Mouse (Mus musculus) c-Kit-negative CD71-positive TER-119-positive erythroid progenitor cells, embryonic 14.5 days (primary cell): ENCODE measurements around the gene Unc5c.

Source experiments
- DNase-seq: peaks from one replicate; pipeline ENCODE4 v3.0.0-alpha.2; 2013; ENCODE audit warnings: low read depth, low spot score

The Unc5c gene

DNA sequence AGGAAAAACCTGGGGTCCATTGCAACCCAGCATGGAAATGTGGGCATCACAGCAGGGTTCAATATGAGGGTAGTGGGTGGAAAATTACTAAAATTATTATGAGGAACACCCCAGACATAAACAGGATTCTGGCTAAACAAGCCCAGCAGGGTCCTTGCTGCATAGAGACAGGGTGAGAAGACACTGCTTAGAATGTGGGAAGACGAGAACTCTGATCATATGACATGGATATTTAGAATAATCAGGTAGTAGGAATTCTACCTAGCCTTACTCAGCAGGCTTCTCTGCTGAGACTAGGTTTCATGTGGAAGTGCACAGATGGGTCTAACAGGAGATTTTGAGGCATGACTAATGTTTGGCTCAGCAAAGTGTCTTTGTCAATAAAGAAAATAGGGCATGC, 131.9 kb downstream of the Unc5c start:
- no peak for DNase-seq

DNA sequence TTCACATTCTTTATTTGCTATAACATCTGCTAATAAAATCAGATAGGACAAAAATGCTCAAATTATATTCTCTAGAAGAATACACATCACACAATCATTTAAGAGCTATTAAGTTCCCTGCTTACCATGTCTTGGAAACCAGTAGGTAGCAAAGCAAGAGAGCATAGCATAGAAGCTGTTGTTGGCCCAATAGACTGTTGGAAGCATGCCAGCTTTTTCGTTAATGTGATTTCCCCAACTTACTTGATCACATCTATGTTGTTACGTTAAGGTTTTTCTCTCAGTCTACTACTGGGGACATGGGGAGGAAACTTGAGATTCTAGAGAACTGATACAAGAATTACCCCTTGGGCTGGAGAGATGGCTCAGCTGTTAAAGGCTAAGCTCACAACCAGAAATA, 133.0 kb downstream of the Unc5c start:
- DNase-seq: no peak

DNA sequence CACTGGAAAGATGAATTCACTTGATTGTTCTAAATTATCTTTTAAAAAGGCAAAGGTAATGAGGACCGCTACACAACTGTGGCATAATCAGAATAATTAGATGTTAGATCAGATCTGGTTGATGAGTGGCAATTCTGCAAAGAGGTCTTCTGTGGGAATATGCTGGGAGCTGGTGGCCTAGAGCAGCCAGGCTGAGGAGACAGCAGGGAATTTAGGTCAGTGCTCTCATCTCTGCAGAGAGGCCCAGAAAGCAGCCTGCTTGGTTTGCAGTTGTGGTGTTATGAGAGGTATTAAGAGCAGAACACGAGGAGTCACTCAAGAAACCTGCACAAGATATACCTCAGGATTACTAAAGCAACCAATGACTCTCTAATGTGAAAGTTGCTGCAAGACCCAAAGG, 133.9 kb downstream of the Unc5c start:
- DNase-seq: no peak

DNA sequence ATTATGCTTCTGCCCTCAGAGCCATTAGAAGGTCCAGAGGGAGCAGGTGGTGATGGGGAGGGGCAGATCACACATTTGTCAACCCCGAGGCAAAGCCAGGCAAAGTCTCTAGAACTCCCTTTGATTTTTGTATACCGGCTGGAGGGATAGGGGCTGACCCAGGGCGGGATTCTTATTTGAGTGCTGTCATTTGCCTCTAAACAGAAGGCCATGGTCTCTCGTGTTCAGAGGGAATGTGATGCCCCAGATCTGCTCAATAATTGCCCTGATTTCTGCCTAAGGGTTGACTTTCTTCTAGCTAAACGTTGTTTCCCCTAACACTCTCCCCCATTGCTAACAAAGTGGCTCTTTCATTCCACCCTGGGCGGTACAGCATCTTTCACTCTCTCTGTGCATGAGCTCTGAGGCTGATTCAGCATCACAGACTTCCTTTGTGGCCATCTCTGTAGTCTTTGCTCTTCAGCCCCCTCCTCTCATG, 136.1 kb downstream of the Unc5c start:
- no peak for DNase-seq

DNA sequence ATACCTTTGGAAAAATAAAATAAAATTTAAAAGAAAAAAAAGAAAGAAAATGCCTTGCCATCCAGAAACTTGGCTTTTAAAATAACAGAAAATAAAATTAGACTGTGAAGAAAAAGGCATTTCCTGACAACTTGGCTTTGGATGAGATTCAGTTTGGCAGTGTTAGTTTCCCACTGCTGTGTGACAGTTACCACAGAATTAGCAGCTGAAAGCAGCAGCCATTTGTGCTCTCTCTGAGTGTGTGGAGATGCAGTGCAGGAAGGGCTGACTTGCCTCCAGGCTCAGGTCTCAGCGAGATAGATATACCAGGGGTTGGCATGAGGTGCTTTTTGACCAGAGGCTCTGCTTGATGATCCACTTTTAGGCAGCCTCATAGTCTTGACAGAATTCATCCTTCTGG, 151.7 kb downstream of the Unc5c start:
- no peak for DNase-seq

DNA sequence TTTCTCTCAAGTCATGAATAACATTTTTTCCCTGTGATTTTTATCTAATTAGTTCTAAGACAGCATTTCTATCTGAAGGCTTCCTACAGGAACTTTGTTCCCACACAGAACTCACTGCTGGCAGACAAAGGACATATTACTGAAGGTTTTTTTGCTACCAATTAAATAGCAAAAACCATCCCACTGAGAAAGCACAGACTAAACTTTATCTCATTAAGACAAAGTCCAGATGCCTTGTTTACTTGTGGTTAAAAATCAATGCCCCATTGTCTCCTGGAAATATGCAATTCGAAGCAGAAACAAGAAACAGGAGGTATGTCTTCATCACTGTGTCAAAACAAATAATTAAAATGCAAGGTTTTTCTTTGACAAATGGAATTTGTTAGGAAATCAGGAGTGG, 153.7 kb downstream of the Unc5c start:
- DNase-seq: no peak

DNA sequence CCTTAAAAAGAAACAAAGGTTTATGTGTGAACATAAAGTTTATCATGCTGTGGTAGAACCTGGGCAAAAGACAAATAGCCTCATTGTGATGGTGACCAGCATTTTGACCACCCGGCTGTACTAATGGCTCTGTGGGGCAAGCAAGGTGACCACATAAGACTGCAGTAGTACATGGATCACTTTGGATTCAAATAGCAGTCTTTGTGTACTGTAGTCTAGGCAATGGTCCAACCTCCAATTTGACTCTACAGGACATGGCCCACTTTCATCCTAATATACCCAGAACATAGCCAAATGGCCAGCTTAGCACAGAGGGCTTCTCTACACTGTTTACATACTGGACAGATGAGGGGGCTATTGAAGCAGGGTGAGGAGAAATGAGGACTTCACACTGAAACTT, 156.5 kb downstream of the Unc5c start:
- DNase-seq: no peak

DNA sequence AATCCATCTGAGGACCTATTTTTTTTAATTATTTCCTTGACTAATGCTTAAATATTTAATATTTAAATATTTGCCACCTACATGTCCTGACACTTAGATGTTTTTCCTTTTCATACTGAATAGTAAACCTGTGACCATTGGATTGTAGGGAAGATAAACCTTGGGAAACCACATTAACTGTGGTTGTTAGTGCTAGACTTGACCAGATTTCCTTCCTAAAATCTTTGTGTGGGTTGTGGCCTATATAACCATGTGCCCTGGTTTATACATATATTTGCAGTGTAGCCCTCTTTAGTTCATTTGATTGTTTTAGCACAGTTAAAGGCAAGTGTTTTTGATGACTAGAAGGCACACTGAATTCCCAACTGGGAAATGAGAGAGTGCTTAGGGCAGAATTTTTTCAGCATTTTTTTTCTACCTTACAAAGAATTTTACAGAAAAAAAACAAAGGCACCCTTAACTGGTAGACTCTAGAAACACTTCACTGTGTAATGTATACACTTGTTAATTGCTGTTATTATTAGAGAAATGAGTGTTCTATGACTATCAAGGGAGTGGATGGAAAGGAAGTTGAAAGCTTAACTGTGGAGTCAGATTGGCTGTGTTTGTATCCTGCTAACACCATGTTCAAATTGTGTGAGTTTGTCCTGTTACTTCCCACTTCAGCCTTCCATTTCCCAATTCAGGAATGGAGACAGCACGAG, 162.1 kb downstream of the Unc5c start:
- DNase-seq: no peak

DNA sequence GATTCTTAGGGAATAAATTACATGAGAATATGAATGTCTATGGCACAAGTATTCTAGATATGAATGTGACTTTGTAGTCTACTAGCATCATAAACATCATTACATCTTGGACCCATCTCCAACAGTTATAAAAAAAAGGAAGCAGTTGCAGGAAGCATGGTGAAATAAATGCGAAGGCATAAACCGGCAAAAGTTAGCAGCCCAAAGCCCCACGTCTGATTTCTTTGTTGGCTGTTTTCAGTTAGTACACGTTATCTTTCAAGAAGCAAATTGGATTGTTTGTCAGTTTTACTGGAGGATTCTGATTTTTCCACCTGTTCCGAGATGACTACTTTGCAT, 162.6 kb downstream of the Unc5c start:
- DNase-seq: no peak

DNA sequence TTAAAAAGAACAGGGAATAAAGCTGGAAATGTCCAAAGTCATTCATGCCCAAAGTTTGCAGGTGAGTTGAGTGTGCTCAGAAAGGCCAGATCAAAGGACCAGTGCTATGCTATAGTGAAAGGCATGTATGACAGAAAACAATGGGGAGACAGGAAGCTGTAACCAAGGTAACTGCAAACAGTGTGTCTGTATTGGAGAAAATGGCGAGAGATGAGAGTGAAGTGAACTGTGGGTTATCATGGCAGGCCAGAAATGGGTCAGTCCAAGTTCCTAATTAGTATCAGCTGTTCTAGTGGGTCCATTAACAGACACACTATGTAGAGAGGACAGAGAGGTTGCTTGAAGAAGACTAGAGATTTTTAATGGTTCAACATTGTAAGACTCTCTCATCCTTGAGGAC, 164.4 kb downstream of the Unc5c start:
- no peak for DNase-seq

DNA sequence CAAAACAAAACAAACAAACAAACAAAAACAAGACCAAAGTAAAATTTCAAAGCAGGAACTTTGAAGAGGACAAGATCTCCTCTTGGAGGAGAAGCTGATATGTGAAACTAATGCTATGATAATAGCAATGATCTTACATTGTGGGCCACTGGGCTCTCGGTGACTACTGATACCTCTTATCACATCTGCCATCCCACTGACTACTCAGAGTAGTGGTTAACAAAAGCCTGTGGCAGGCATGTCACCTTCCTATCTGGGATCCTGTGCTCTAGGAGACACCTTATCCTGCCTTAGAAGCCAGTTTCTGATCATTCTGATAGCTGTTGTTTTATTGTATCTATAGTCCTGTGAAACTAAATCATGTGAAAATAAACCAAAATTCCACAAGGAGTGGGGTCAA, 172.9 kb downstream of the Unc5c start:
- DNase-seq: no peak

DNA sequence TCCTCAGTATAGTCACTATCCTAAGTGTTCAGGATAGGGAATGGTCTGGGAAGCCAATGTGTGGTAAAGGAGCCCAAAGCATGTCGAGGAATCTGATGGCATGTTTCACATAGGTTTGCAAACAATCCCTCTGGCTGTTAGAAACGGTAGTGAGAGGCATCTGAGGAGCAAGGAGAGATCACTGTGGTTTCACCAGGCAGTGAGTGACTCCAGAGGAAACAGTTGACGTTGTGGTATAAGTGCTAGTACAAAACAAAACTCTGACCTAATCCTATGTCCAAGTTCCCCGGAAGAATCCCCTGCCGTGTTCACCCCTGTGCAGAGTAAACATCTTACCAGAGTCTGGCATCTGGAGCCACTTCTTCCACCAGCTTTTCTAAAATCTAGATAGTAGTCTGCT, 179.2 kb downstream of the Unc5c start:
- DNase-seq: no peak

DNA sequence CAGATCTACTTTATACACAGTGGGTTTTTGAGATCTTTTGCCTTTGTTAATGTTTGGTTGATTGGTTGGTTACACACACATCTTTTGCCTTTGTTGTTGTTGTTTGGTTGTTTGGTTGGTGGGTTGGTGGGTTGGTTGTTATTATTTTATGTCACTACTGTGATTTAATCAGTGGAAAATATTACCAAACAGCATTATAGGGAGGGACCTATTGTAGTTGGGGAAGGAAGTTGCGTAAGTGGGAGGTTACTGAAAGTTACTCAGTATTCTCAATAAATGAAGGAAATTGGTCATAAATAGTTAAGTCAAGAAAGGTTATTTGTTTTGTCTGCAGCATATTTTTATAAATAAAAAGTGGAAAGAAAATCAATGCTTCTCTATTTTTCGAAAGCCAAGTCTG, 181.6 kb downstream of the Unc5c start:
- no peak for DNase-seq

DNA sequence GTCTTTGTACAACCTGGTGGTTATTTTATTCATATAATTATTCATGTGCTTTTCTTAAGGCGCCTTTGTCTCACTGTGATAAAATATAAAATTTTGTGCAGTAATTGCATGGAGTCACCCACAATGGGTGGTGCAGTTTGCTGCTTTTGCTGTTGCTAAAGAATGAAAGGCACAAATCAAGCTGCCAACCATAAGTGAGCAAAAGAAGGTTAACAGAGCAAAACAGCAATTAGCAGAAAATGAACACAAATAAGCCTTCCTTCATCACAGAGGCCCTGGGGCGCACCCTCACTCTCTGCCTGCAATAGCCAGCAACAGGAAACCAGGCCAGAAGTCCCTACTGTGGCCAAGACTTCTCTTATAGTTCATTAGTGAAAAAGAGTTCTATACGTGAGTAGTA, 185.6 kb downstream of the Unc5c start:
- DNase-seq: no peak

DNA sequence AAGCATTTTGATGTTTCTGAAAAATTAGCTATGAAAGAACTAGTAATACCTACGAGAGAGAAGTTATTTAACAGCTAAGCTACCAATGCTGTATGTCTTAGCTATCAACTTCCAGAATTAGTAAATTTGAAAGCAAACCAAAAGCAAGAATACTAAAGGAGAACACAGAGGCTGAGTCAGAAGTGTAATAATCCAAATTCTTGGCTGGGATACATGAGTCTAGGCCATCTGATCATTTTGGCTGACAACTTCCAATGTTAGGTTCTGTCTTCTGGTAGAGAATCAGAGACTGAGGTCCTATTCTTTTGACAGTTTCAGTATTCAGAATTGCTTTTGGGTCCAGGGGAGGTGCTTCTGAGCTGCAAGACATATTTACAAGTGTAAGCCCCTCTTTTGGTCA, 188.9 kb downstream of the Unc5c start:
- DNase-seq: no peak

DNA sequence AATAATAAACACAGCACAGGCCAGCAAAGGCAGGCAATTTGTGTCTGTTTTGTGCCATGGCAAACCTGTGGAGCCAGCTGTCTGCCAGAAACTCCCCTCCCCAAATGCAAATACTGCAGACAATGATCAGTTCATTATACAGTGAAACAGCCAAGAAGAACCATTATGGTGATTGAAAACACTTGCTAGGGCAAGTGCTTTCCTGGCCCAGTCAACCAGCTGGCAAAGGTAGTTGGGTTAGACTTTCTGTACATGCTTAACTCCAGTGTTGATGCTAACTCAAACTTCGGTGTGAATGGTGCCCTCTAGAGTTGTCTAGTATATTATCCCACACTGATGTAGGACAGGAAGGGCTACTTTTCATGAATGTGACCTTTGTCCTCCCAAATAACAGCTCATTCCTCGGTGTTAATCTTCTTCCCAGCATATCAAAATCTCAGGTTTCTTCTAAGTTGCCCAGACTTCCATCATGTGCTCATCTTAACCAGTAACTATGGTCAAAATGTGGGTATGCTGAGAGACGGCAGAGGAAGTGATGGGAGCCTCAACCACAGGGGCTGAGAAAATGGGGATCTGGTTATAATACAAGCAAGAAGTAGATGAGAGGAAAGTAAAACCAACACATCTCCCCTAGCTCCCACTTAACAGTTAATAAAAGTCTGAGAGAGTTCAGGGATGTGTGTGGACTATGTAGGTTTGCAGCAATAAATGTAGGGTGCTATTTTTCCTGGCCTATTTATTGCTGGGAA, 194.2 kb downstream of the Unc5c start:
- no peak for DNase-seq

DNA sequence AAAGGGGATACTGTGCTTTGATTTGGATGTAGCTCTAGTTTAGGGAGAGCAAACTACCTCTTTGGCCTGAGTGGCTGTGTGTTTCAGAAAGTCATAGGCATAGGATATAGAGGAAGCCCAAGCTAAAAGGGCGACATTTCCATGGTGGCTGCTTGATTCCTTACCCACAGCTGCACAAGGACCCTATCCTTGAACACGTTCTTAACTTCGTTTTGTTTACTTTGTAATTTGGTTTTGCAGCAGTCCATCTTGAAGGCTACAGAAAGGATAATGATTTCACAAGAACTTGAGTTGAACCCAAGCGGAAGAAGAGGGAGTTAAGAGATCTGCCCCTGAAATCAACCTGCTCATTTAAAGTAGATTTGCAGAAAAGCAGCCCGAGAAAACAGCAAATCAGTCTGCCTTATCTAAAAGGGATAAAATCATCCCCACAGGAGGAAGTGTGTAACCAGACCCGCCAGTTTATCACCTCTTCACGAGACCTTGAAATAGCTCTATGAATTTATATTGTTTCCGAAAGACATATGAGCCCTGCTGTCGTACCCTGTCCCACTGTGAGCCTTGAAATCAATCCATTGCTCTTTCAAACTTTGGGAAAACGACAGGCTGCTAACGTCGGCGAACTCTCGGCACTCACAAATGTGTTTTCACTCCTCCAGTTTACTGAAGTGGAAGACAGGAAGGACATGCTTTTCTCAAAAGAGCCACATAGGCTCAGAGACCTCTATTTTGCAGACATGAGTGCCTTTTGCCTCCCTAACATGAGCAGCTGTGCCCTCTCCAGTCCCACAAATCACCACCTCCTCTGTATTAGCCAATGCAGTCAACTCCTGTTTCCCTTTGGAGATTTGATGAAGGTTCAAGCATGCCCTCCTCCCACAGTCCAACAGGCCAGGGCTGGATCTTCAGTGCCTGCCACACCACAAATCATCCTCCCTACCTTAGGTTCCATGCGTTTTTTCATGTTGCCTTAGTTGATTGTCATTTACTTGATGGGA, 195.3 kb downstream of the Unc5c start:
- no peak for DNase-seq

DNA sequence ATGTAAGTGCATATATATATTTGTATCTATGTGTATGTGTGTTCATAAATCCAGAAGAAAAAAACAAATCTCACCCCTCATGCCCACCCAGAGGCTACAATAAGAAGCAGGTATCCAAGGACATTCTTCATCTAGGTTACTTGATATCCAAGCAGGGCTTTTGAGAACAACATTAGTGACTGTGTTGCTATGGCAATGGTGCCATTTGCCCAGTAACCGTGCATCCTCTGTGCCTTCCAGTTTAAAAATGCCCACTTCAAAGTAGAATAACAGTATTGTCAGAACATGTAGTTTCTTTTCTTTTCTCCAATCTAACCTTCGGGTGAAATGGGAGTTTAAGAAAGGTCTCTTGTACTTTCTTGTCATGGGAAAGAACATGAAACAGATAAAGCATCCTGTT, 224.1 kb downstream of the Unc5c start:
- DNase-seq: no peak

DNA sequence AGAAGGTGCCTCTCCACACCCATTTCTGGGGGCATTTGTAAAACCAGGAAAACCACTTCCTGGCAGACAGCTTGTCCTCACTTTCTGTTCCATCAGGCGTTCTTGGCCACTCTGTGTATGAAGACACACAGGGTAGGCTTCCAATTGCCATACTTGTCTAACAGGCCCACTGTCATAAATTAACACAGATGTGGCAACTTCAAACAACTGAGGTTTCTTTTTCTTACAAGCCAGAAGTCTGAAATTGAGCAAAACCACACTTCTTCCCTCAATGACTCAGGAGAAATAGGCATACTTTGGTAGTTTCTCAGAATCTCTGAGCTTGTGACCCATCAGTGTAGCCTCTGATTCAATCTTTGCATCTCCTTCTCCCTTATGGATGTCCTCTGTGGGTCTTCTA, 225.7 kb downstream of the Unc5c start:
- DNase-seq: no peak

DNA sequence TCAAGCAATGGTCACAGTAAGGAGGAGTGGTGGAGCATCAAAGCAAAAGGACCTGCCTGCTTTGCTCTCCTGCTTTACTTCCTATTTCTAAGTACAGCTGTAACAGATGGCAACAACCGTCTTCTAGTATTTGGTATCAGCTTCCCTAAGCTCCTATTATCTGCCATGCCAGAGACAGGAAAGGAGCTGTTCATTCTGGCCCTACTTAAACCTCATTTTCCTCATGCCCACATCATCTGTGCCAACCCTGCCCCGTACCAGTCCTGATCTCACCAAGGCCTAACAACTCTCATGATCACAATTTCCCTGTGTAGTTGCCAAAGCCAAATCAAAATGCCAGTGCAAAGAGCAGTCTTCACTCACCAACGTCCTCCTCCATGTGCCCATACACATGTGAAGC, 226.4 kb downstream of the Unc5c start:
- DNase-seq: no peak

DNA sequence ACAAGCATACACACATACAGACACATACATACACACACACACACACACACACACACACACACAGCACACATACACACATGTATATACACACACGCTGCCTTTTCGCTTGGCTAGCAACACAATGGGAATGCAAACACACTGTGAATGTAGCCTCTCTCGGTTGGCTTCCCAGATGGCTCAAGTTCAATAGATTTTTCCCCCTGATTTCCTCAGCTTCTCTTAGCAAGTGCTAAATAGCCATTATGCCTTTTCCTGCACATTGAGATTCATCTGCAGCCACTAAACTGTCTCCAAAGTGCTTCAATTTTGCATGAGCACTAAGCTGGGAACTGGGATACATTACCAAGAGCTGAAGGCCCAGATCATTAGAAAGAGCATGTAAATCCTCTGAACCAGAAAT, 226.8 kb downstream of the Unc5c start:
- DNase-seq: no peak

DNA sequence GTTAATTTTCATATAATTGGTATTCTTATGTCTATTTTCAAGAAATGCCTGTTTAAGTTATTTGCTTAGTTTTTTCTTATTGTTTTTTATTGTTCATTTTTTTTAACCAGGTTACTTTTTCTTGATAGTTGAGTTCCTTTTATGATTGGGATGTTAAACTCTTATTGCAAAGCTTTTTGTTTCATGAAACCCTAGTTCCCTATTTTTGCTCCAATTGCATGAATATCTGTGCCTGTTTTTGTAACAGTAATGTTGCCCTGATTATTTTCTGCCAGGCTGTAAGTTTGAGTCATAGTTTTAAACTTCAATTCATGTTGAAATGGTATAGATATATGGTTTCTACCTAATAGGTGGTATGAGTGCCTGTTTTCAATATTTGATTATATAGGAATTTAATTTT, 234.2 kb downstream of the Unc5c start:
- DNase-seq: no peak
